Mouse (Mus musculus) retina, embryonic 14.5 days (tissue): Measurements from ENCODE around the gene Psd4.

Experiments used
- DNase-seq: peaks from one replicate; pipeline ENCODE4 v3.0.0-alpha.2; 2015; ENCODE audit warnings: low spot score

Psd4 gene

DNA sequence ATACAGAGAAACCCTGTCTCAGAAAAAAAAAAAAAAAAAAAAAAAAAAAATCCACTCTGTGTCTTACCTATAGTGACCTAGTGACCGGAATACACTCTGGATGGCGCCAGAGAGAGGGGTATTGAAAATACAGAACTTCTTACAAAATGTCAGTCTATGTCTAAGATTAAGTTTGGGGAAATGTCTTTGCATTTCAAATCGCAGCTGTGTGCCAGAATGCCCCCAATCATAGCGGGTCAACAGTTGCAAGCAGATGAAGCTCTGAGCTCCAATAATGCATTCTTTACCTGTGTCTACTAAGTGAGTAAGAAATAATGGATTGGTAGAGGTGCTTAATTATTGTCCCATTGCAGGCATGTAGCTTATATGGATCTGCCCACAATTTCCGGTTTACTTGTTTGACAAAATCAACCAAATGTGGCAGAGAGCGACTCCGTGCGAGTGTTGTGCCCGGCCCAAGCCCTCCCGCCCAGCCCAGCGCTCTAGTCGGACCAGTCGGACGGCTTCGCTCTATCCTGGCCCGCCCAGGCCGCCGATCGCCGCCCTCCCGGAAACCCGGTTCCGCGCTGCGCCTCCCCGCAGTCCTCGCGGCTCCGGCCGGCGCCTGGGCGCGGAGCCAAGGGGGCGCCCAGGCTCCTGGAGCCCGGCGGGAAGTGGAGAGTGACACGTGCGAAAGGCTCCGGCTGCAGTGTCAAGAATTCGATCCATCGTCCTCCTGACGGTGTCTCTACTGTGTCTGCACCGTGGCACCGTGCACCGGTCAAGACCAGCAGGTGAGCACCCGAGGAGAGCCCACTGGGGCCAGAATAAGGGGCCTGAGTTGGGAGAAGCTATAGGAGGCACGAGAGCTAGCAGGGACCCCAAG, at the start of gene Psd4:
Psd4 (plus strand) TSS at position 551 of the 865 bp plus-strand sequence.
- peak; percentile 58 for DNase-seq

DNA sequence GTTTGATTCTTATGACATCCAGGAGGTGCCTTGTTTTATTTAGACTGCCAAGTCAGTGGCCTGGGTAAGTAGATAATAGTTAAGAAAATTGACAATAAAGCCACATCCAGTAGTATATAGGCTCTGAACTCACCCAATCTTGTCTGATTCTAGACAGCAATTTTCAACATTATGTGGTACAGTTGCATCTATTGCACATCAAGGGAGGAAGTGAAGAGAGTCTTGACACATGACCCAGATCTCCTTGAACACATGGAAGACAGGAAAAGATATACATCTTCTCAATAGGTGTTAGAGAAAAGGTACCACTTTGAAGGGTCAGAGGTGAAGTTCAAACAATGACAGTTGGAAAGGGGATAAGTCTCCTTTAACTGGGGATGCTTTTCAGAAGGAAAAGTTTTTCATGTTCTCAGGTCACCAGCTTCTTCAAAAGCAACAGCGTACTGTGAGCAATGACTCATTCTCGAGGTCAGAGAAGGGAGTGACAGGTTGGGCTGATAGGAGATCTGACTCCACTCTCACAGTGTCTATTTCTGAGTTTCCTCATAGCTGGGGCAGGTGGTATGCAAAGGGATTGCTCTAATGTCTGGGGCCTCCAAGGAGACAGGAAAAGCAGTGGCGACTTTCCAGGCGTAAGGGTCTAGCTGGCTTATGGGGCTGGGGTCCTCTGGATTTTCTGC, 49.3 kb upstream of the Psd4 start:
- DNase-seq = no peak

DNA sequence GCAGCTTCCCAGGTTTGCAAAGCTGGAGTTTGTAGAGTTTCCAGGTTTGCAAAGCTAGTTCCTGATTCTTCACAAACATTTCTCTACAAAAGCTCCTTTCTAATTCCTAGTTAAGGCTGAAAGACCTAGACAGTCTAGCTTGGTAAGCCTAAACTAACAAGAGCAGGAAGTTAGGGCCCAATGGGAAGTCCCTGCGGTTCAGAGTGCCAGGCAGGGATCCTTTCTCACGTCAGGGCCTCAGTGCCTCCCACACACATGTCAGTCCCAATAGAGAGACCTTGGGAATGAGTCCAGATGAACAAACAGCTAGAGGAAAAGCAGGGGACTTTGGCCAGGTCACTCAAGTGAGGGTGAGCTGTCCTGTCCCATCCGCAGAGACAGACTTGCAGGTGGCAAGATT, 32.0 kb upstream of the Psd4 start:
- DNase-seq = no peak

DNA sequence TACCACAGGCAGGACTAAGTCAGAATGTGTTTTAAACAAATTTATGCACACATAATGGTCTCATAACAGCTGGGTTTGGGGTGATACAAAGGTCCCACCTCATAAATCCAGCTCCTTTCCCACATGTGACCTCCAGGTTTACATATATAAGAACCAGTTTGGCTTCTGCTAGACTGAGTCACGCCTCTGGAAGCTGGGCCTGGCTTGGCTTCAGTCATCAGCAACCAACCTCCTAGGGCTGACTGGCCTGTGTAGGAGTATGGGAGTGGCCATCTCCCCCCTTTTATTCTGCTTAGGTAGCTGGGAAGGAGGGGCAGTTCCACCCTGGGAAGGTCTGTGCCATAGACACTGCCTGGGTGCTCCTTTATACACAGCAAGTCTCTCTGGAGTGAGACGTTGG, 30.8 kb upstream of the Psd4 start, which contains the start of gene Il1rn:
Il1rn (plus strand) TSS at position 309 of the 400 bp plus-strand sequence.
- DNase-seq = no peak

DNA sequence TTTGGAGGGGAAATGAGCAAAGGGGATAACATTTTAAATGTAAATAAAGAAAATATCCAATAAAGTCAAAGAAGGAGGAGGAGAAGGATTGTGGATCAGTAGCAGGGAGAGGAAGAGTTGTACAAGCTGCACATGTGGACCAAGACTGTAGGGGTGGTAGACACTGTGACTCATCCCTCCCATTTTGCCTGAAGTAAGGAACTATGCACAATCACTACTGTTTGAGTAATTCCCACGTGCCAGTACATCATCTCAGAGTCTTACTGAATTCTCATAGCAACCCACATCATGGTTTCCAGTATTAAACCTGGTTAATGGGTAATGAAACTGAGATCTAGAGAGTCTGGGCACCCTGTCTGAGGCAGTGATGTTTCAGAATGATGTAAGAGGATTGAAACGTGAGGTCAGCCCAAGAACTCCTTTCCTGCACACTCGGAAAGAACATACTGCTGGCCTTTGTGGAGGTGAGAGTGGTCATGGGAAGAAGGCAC, 25.9 kb upstream of the Psd4 start:
- DNase-seq = no peak

DNA sequence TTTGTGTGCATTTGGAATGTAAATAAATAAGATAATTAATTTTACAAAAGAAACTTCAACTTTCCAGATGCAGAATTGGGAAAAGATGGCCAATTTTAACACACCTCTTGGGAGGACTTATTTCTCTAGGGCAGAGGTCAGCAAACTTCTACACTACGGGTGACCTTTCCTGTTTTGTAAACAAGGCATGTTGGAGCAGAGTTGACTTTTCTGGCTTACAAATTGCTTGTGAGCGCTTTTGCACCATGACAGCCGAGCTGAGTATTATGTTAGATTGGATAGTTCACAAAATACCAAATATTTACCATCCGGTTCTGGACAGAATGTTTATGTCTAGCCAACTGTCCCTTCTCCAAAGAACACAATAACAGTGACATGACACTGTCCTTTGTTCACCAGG, 22.8 kb upstream of the Psd4 start:
- no peak for DNase-seq

DNA sequence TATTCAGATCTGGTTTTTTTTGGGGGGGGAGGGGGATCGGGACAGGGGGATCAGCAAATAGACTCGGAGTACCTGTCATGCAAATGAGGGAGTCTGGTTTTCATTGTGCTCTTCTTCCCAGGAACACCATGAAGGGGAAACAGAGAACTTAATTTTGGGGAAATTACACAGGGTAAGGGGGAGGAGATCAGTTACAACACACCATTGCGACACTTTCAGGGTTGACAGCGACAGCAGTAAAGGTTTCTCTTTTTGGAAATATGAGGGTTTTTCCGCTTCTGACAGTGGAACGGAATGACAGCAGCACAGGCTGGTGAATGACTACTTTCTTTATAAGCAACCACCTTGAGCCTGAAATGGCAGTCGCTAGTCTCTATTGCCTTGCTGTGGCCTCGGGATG, 22.3 kb upstream of the Psd4 start:
- DNase-seq = no peak

DNA sequence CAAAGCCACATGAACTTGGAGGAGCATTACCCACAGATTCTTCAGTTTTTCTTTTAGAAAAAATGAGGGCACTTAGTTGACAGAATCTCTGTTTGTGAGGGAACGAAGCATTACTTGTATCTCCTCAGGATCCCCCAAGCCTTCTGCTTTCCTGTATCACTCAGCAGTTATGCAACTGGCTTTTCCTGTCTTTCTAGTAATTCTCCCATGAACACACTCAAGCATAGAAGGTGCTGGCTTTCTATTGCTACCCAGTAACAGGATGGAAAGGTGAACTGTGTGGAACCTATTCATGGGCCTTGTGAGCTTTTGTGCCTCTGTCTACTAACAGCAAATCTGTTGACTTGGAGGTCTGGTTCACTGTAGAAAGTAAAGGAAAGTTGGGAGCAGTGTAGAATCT, 19.5 kb upstream of the Psd4 start:
- DNase-seq = no peak

DNA sequence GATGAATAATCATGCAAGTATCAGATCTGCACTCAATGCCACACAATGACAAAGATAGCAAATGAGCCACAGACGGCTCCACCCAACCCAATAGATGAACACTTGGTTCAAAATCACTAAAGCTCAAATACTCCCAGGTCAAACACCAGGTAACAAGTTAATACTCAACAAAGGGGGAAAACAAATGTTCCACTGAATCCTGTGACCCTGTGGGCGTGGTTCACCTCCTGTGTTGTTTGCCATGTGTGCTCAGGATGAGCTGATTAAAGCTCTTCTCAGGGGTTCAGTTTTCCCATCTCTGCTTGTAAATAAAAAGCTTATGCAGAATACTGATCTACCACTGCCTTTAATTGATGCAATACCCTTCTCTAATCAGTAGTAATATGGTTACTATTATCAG, 16.2 kb upstream of the Psd4 start:
- no peak for DNase-seq

DNA sequence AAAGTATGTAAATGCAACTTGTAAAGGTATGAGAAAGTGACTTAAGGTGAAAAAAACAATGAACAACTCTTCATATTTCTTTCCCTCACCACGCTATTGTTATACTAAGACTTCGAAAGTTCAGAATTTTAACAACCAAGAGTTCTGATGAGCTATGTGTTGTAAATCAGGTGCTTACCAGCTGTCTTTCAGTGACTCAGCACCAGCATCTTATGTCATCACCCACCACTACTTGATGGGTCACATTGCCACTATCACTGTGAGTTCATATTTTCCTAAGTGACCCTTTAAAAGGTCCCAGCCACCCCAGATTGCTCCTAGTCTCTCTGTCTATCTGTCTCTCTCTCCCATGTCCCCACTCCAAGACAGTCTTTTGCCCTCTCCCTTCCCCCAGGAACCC, 14.3 kb upstream of the Psd4 start:
- no peak for DNase-seq

DNA sequence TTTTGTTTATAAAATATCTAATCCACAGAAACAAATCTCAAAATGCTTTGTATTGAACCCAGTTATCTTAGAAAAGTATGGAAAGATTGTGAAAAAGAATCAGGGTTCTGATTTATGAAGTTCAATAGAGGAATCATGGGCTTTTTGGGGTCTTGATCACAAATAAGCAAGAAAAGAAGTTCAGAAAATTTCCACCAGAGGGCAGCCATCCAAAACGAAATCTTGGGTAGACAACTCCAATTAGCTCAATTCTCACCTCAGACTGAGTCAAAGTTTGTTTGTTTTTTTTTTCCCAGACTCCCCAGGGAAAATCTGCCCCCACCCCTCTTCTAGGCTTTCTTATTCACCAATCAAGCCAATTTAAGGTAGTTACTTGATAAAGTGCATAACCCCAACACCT, 9.7 kb upstream of the Psd4 start:
- DNase-seq = peak; percentile 78

DNA sequence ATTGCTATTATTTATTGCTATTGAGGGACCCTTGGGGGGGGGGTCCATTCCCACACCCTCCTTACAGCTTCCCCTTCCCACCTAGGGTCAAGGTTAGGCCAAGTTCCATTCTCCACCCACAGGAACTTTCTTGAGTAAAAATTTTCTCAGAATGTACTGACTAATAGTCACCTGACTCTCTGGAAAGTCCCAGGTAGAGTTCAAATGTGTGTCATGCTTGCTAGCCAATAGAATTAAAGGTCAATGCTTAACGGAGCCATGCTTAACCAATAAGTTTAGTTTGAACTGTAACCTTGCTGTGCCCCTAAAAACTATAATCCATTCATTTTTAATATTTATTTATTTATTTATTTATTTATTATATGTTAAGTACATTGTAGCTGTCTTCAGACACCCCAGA, 8.0 kb upstream of the Psd4 start:
- no peak for DNase-seq

DNA sequence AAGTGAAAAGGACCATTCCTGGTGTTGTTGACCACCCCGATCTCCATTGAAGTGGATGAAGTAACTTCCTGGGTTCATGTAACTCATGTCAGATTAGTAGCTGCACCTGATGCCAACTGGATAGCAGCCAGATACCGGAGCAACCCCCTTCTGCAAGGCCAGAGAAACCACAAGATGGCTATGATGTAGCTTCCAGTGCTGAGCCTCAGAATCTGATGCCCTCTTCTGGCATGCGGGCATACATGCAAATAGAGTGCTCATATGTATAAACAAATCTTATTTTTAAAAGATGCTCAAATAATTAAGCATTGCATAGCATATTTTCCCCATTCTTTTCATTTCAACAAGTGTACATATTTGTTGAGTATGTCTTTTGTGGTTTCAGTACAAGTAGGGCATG, 3.6 kb upstream of the Psd4 start:
- DNase-seq = no peak

DNA sequence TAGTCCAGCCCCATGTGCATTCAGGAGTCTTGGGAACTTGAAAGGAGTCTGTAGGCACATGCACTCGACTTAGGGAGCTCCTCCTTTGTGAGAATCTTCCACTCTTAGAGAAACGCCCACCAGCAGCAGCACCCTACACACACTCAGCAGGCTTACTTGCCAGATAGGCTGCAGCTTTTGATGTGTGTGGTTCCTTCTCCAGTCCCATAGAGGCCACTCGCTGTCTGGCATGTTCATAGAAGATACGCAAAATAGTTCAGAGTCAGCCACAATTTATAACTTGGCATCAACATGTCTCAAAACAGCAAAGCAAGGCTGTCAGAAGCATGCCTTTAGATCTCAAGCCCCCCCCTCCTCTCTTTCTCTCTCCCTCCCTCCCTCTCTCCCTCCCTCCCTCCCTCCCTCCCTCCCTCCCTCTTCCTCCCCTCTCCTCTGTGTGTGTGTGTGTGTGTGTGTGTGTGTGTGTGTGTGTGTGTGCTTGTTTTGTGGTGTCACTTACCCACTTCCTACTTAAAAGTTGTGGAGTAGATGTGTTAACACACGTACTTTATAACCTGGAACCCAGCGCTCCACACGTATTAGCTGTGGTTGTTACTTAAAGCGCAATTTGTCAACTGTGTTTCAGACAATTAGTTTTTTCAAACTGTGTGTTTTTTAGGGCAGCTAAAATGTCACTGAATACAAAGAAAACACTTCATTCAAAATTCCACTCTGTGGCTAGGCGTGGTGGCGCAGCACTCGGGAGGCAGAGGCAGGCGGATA, 985 bp upstream of the Psd4 start:
- no peak for DNase-seq

DNA sequence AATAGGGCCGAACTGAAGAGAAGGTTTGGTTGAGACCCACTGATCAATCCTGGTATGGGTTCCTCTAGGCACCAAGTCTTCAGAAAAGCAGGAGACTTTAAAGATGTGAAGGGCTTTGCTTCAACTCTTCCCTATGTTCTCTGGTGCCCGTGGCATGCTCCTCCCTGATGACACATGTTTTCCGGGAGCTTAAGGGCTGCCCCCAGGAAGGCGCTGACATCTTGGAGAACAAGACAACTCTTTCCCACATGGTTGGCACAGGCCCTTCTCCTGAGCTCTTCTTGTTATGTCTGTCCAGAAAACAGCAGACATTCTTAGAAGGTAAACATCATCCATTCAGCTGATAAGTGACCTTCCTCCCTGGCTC, 498 bp downstream of the Psd4 start:
- DNase-seq = no peak

DNA sequence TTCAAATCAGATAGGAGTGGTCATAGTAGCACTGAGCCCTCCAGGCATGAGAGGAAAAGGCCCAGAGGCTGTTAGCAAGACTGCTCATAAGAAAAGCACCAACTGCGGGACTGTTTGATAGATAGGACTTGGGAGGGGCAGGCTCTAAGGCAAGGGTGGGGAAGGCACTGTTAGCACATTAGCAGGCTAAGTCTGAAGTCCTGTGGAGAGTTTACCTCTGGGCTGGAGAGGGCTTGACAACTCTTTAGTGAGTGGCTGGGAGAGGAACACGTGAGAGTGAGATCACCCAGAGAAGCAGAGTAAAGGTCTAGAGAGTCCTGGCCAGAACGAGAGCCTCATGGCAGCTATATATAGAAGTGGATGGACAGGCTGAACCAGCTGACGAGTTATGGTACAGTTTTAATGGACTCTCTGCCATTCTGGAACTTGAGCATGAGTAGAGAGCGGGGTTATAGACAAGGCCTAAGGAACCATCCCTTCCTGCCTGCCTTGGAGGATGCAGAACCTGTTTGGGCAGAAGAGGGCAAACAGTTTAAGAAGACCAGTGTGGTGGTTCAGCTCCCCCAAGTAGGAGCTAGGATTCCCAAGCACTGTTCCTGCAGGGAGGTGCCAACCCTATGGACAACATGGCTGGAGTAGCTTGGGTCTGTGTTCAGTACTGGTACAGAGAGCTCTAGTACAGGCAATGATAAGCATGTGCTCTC, 11.5 kb downstream of the Psd4 start:
- DNase-seq = no peak

DNA sequence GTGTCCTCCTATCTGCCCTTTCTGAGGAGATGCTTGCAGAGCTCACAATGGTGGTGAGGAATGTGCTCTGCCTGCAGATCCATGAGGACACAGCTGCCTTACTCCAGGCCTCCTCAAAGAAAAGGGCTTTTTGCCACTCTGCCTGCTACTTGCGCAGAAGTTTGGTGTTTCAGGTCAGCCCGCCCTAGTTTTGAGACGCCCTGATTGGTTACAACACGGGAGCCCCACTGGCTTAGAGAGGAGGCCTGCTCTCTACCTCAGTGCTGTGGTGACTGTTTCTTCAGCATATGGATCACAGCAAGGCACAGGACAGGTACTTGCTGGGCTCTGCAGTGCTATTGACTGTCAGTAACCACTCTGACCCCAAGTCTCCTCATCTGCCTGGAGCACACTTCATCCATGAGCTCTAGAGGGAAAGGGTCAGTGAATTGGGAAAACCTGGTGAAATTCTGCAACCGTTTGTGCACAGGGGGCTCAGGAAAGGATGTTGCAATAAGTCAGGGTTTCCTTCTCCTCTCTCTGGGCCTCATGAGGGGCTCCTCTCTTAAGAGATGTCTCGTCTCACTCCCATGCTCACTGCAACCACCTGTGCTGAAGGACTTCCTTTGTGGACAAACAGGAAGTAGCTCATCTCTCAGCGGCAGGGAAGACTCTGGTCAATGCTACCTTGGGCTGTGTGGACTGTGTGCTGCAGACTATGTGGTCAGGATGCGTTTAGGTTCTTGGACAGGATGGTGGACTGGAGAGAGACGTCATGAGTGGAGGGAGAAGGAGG, 15.3 kb downstream of the Psd4 start:
- no peak for DNase-seq

DNA sequence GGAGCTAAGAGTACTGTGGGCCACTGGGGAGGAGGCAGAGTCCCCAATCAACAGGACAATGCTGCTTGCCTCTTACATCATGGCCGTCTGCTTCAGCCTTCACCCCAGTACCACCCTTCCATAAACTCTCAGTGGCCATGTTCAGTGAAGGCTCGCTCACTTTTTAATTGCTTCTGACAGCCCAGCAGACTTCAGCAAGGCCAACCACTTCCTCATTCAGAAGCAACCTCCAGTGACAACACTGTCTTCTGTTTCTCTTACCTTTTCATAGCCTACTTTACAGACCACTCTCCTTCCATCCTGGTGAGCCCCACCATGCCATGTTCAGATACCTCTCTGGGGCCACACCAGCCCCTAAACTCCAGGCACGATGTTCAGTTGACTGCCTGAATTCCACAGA, 16.3 kb downstream of the Psd4 start:
- DNase-seq = no peak

DNA sequence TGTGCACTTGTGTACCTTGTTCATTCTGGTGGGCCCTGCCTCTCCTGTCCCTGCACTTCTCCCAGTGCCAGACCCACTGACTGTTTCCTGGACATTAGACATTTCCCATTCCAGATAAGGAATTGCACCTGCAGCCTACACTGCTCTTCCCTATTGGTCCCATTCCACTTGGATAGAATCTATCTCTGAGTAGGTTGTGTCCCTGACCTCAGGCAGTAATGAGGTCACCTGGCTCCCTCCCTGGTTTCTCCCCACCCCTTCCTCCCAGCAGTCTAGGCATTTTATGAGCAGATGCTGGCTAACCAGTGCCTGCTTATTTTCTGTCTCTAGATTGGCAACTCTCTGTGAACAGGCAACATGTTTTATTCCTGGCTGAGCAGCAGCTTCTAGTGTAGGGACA, 17.0 kb downstream of the Psd4 start:
- DNase-seq = no peak

DNA sequence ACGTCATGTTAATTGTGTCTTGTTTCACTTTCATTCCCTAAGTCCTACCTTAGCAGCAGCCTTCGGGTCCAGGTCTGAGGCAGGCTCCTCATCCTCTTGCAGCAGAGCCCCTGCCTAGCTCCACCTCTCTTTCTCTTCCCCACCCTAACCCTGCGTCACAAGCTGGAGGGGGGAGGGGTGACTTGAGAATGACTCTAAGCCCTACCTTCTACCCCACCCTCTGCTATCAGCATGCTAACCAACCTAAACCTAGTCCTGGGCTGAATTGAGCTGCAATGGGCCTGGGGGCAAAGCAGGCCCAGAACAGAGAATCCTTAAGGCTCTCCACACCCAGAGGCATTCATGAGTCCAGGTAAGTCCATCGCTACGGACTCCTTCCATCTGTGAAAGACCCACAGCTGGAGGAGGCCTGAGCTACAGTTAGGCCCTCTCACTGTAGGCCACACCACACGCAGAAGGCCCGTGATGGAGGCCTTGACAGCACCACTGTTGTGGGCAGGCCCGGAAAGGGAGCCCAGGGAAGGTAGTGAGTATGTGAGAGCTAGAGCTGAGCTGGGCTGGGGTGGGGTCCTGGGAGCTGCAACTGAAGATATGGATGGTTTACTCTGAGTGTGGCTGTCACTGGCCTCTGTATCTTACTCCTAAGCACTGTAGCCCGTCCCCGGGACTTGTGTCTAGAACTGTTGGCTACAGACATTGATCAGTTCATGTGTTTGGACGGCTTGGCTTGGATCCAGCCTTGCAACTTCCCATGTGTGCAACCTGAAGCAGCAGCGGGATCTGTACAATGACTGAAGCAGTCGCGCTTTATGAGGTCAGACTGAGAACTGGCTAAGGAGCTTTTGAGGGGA, 18.0 kb downstream of the Psd4 start:
- no peak for DNase-seq
